Mouse (Mus musculus): ENCODE measurements around the gene Kmt2c.
A peak's percentile ranks its signal among the peaks of the same experiment; 100 is the strongest.
"Not testable (repeated sequence)": the region's sequence is repeated elsewhere in the genome, so short reads cannot be mapped to it uniquely, and the experiment has no call there.

Gene Kmt2c

GRCm38 (mm10) chr5:25516301-25516895, 17.8 kb upstream of the Kmt2c start:
- no peak for DNase-seq (ENCODE audit: low read depth, low spot score)

DNA sequence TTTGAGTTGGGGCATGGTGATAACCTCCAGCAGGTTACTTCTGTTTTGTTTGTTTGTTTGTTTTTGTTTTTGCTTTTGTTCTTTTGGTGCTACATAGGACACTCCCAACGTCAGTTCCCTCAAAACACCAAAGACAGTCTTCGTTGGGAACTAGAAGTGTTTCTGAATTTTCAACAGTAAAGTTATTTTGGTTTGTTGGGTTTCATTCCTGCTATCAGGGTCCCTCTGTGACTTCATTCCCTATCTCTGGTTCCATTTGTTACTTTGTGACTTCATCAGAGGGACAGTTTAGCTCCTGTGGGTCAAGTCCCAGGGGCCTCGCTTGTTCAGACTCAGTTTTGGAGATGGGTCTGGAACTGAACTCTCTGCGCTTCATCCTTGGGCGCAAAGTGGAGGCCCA, 17.2 kb upstream of the Kmt2c start, which contains the start of gene Cct8l1:
Gene Cct8l1 (plus strand): TSS at position 301 of the 400 bp plus-strand sequence.
- no peak for DNase-seq (ENCODE audit: low read depth, low spot score)

GRCm38 (mm10) chr5:25506041-25506440, 7.5 kb upstream of the Kmt2c start:
- DNase-seq (ENCODE audit: low read depth, low spot score), result no peak

- no peak for DNase-seq (ENCODE audit: low read depth, low spot score)
Observed at GRCm38 (mm10) chr5:25500686-25501085, 2.1 kb upstream of the Kmt2c start.

GRCm38 (mm10) chr5:25499423-25500398, 1.1 kb upstream of the Kmt2c start:
- peak; percentile 89 for DNase-seq (ENCODE audit: low read depth, low spot score)

DNA sequence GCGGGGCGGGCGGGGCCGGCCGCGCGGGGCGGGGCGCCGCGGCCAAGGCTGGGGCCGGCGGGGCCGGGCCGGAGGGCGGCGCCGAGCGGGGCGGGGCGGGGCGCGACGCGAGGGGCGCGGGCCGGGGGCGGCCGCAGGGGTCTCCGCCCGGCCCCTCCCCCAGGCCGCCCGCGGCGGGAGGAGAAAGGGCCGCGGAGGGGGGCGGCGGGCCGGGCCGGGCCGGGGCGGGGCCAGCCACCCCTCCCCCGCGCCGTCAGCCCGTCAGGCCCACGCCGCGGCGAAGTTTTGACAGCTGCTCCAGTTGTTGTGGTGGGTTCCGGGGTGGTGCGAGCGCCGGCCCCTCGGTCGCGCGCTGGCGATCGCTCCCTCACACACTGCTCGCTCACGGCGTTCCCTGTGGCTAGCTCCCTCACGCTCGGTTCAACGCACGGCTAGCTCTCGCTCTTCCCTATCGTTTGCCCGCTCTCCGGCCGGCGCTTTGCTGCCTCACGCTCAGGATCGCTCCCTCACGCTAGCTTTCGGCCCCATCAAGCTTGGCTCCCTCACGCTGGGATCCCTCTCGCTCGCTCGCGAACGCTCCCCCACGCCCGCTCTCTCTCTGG, 339 bp upstream of the Kmt2c start:
- DNase-seq (ENCODE audit: low read depth, low spot score), result peak; percentile 55

GRCm38 (mm10) chr5:25497720-25498345, 750 bp downstream of the Kmt2c start:
- no peak for DNase-seq (ENCODE audit: low read depth, low spot score)

DNA sequence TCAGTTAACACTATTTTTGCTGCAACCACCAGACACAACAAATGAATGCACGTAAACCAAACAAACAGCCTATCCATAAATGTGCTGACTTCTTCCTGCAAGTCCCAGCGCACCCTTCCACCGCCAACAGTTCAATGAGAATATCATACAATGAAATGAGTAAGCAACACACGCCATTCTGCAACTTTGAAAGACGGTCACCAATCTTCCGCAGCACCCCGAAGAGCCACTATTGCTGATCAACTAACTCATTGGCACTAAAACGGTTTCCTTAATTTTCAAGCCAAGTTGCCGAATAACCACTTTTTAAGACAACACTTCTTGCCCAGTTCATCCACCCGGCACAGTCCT, 1.2 kb downstream of the Kmt2c start:
- no peak for DNase-seq (ENCODE audit: low read depth, low spot score)

DNA sequence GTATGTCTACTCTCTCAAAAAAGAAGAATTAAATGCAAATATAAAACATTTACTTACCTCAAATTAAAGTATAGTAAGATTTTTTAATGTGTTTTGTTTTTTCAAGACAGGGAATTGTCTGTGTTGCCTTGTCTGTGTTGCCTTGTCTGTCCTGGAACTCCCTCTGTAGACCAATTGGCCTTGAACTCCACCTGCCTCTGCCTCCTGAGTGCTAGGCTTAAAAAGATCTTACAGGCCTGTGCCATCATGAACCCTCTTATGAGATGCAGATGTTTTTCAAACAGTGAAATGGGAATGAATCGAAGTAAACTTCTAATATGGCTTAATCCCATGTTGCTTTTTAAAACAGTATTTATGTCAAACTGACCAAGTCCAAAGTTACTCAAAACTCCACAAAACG, 1.9 kb downstream of the Kmt2c start:
- DNase-seq (ENCODE audit: low read depth, low spot score), result no peak

DNA sequence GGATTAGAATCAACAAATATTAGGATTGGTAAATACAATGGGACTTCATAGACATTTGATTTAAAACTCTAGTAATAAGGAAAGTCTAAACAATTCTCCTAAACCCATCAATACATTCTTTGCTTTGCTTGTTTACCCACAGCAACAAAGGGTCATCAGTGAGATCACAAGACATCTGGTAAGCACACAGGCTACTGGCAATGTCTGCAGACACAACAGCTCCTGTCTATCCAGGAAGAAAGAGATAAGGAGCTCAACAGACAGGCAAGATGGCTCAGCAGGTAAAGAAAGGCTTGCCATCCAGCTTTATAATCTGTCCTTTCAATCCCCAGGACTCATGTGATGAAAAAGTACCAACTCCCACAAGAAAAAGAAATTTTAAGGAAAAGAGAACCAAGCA, 19.7 kb downstream of the Kmt2c start:
- DNase-seq (ENCODE audit: low read depth, low spot score), result no peak

- DNase-seq (ENCODE audit: low read depth, low spot score), result no peak
Observed at GRCm38 (mm10) chr5:25475789-25476188, 22.8 kb downstream of the Kmt2c start.

DNA sequence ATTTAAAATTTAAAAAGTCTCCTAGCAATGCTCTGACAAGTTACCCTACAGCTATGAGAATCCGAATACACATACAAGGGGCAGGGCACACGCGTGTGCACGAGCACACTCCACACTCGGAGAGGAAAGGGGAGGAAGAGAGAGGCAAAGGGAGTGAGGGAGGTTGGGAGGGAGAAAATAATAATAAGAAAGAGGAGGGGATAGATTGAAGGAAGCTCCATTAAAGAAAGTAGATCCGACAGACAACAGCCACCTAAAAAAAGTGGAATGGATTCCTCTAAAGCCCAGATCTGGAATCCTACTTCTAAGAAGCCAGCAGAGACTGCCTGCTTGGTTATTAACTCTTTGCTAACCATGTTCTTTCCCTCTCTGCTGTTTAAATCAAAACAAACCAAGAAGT, 26.5 kb downstream of the Kmt2c start:
- DNase-seq (ENCODE audit: low read depth, low spot score), result no peak

- DNase-seq (ENCODE audit: low read depth, low spot score), result no peak
Observed at GRCm38 (mm10) chr5:25461956-25462355, 36.6 kb downstream of the Kmt2c start.

GRCm38 (mm10) chr5:25455432-25455831, 43.2 kb downstream of the Kmt2c start:
- not testable (repeated sequence) for DNase-seq (ENCODE audit: low read depth, low spot score)

GRCm38 (mm10) chr5:25452691-25453090, 45.9 kb downstream of the Kmt2c start:
- no peak for DNase-seq (ENCODE audit: low read depth, low spot score)

- DNase-seq (ENCODE audit: low read depth, low spot score), result no peak
Observed at GRCm38 (mm10) chr5:25437508-25437907, 61.1 kb downstream of the Kmt2c start.

DNA sequence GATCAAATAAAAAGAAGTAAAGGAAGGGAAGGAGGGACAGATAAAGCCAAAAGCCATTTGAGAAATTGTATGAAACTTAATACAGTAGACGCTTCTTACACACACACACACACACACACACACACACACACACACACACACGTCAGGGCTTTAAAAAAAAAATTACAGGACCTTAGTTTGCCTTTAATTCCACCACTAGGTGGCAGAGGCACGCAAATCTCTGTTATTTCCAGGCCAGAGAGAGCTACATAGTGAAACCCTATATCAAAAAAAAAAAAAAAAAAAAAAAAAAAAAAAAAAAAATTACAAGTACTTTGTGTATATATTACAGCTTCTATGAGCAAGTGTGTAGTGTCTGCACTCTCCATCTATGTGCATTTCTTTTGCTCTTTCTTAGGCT, 62.5 kb downstream of the Kmt2c start:
- DNase-seq (ENCODE audit: low read depth, low spot score), result peak; percentile 18

DNA sequence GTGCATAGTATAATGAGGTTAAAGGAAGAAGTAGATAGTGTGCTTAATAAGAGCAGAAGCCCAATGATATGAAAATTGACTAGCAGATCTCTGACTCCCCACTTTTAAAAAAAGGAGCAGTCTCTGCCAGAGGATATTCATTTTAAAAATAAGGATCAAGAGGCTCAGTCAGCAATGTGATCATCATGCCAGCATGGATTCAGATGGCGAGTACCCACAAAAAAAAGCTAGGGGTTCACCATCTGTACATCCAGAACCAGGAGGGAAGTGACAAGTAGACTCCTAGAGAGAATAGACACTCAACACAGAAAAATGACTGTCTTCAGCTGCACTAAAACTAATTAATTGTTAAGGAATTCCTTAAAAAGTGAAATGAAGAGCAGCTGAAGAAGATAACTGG, 76.0 kb downstream of the Kmt2c start:
- DNase-seq (ENCODE audit: low read depth, low spot score), result no peak

GRCm38 (mm10) chr5:25420601-25421000, 78.0 kb downstream of the Kmt2c start:
- DNase-seq (ENCODE audit: low read depth, low spot score), result peak; percentile 9

GRCm38 (mm10) chr5:25415382-25415781, 83.2 kb downstream of the Kmt2c start:
- no peak for DNase-seq (ENCODE audit: low read depth, low spot score)

DNA sequence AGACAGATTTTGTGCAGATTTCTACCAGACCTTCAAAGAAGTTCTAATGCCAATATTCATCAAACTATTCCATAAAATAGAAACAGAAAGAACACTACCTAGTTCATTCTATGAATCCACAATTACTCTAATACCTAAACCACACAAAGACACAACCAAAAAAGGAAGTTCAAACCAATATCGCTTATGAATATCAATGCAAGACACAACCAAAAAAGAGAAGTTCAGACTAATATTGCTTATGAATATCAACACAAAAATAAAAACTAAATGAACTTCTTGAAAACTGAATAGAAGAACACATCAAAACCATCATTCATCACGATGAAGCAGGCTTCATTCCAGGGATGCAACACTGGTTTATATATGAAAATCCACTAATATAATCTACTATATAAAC, 101.9 kb downstream of the Kmt2c start:
- DNase-seq (ENCODE audit: low read depth, low spot score), result no peak

DNA sequence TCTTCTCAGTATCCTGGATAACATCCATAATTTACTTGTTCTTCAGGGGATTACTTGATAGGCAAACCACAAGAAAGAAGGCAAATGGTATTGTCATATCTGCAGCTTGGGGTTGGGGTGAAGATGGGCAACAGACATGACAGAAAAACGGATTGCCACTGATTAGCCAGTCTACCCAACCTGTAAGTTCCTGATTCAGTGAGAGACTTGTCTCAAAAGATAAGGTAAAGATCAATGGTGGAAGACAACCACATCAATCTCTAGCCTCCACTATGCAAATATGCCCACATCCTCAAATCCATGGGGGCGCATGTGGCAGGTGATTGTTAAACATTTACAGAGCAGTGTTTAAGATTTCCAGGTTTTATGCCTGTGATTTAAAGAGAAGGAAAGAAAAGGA, 105.9 kb downstream of the Kmt2c start:
- DNase-seq (ENCODE audit: low read depth, low spot score), result no peak
